Comparison of ENCODE assay signal across 8 mouse cellular contexts in the genomic region with DNA sequence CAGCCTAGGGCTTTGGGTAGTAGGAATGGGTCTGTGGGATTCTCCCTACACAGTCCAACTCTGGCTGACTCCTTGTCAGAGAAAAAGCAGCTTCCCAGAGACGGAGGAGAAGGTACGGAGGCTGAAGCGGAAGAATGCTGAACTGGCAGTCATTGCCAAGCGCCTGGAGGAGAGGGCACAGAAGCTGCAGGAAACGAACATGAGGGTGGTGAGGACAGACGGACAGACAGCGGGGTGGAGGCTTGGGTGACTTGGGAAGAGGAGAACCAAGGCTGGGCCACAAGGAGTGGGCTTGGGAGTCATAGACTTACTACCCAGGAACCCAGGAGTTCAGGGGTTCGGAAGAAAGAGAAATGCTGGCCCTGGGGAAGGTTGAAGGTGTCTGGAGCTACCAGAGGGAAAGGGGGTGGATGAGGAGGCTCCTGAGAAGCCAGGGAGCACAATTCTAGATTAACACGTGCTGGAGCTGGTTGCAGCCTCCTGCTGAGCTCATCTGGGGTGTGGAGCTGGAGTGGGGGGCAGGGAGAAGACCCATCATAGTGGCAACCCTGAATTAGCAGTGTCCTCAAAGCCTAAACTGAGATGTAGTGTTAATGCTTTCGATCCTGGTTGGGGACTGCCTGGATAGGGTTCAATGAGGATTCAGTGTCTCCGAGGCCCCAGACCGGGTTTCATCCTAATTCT. TPM values are rescaled to one million over a fixed set of nuclear protein-coding genes. Genes with fewer than 3 reads are reported as not detected.
A peak's percentile ranks its signal among the peaks of the same experiment; 100 is the strongest.
DNase-seq lines count a peak whose midpoint lies in the region; ATAC-seq and TF ChIP-seq lines count a peak whose summit lies in the region.

No protein-coding gene starts in this region.

- H3K9ac ChIP-seq in embryonic facial prominence, embryonic 14.5 days (ENCODE audit: low read depth, low read length) = no peak overlapping the region; the same call in 1 of the 2 replicates
- peak overlapping the region; percentile 66 for H3K9ac ChIP-seq in neural tube, embryonic 14.5 days (replicated peaks; ENCODE audit: low read depth, low read length)

- peak overlapping the region; percentile 98 for H3K27ac ChIP-seq in layer of hippocampus, adult 2 months
- no peak overlapping the region for H3K27ac ChIP-seq in embryonic facial prominence, embryonic 14.5 days (replicated peaks; ENCODE audit: low read depth, low read length)
- peak overlapping the region; percentile 69 for H3K27ac ChIP-seq in neural tube, embryonic 14.5 days (ENCODE audit: low read depth, low read length)

- no peaks in the 10 kb centered on the region for H3K9me3 ChIP-seq in embryonic facial prominence, embryonic 14.5 days (ENCODE audit: control insufficient read depth, low read length)
- no peaks in the 10 kb centered on the region for H3K9me3 ChIP-seq in neural tube, embryonic 14.5 days (ENCODE audit: control insufficient read depth, low read length)

- H3K4me1 ChIP-seq in embryonic facial prominence, embryonic 14.5 days (ENCODE audit: control insufficient read depth, insufficient read depth, low read length) = peaks cover 7% of the 10 kb centered on the region
- peaks cover 32% of the 10 kb centered on the region; the same call in 1 of the 2 replicates for H3K4me1 ChIP-seq in neural tube, embryonic 14.5 days (ENCODE audit: control insufficient read depth, insufficient read depth, low read length)

- DNase-seq in layer of hippocampus, adult 2 months (ENCODE audit: low spot score in 2 of 2) = no peak
- no peak for DNase-seq in layer of hippocampus, postnatal 14 days (ENCODE audit: low spot score in 2 of 2)
- DNase-seq in embryonic facial prominence, embryonic 14.5 days (ENCODE audit: low spot score) = no peak
- DNase-seq in left cerebral cortex, postnatal 25 days (ENCODE audit: low spot score in 2 of 2) = peak; percentile 50 to 53
- no peak for DNase-seq in ovary, postnatal 10 days (ENCODE audit: low spot score)
- DNase-seq in urinary bladder, adult 2 months (ENCODE audit: low spot score) = no peak

- TF ChIP-seq CTCF in layer of hippocampus, adult 2 months (conservative IDR thresholded peaks at IDR 0.05) = no peak

- WGBS in embryonic facial prominence, embryonic 14.5 days = 39% methylated on average over 12 of the region's 12 CpGs
- 38% methylated on average over 12 of the region's 12 CpGs for WGBS in neural tube, embryonic 14.5 days

- peaks cover 79% of the 10 kb centered on the region for H3K27me3 ChIP-seq in embryonic facial prominence, embryonic 14.5 days (replicated peaks; ENCODE audit: control insufficient read depth, insufficient read depth, low read length)
- H3K27me3 ChIP-seq in neural tube, embryonic 14.5 days (ENCODE audit: control insufficient read depth, insufficient read depth, low read length) = peaks cover 6% of the 10 kb centered on the region; the same call in 1 of the 2 replicates

- peak overlapping the region; percentile 92; the same call in 1 of the 2 replicates for H3K4me2 ChIP-seq in embryonic facial prominence, embryonic 14.5 days (ENCODE audit: low read depth, low read length)
- peak overlapping the region; percentile 94 for H3K4me2 ChIP-seq in neural tube, embryonic 14.5 days (ENCODE audit: low read depth, low read length)

- H3K4me3 ChIP-seq in layer of hippocampus, adult 2 months = peak overlapping the region; percentile 67
- H3K4me3 ChIP-seq in embryonic facial prominence, embryonic 14.5 days (ENCODE audit: low read depth, low read length) = peak overlapping the region; percentile 48; the same call in 1 of the 2 replicates
- peak overlapping the region; percentile 69 for H3K4me3 ChIP-seq in neural tube, embryonic 14.5 days (ENCODE audit: low read depth, low read length)

- intact Hi-C loops in left cerebral cortex, postnatal 25 days (cut with DNase I) = loop anchor here (2.0 to 5.0 kb wide), 3 partner anchors 26 to 166 kb away; partner anchors contain the start of genes Rnf43 and Supt4a

- H3K36me3 ChIP-seq in embryonic facial prominence, embryonic 14.5 days (ENCODE audit: control insufficient read depth, insufficient read depth, low read length) = no peaks in the 10 kb centered on the region
- H3K36me3 ChIP-seq in neural tube, embryonic 14.5 days (ENCODE audit: control insufficient read depth, insufficient read depth, low read length) = no peaks in the 10 kb centered on the region

- no peak for ATAC-seq in embryonic facial prominence, embryonic 14.5 days (ENCODE audit: low read depth)
- no peak for ATAC-seq in neural tube, embryonic 14.5 days (ENCODE audit: low read depth)
- no peak for ATAC-seq in megakaryocyte progenitor cell, adult 5-6 weeks (replicated peaks; ENCODE audit: poor library complexity)

RNA-seq across cellular contexts. Expression of gene Tspoap1, which starts 2.5 kb away (rescaled TPM):
- 100 to 1,000 TPM; 155 to 175 TPM for total RNA-seq in layer of hippocampus, adult 2 months (2021)
- 100 to 1,000 TPM; 144 to 163 TPM for total RNA-seq in layer of hippocampus, postnatal 14 days (2021)
- polyA plus RNA-seq in embryonic facial prominence, embryonic 14.5 days (2014; fragmentation: Nextera tagmentation; extraction: Ambion mirVana) = 1.9 and 2.2 TPM in 2 replicates
- total RNA-seq in left cerebral cortex, postnatal 25 days (2021) = 100 to 1,000 TPM; 165 to 189 TPM
- polyA plus RNA-seq in neural tube, embryonic 14.5 days (2014; fragmentation: Nextera tagmentation; extraction: Ambion mirVana) = 47.8 and 55.2 TPM in 2 replicates
- total RNA-seq in megakaryocyte progenitor cell, adult 5-6 weeks (2015) = 34.1 and 38.5 TPM in 2 replicates
- 47.0 and 66.4 TPM in 2 replicates for total RNA-seq in megakaryocyte progenitor cell, adult 5-6 weeks (2017)
- polyA plus RNA-seq in urinary bladder, adult 2 months (2012; rRNA removed) = 9.7 and 11.4 TPM in 2 replicates

RNA-seq across cellular contexts. Expression of gene Supt4a, which starts 25.5 kb away (rescaled TPM):
- 10 to 100 TPM; 72.1 to 72.8 TPM for total RNA-seq in layer of hippocampus, adult 2 months (2021)
- total RNA-seq in layer of hippocampus, postnatal 14 days (2021) = 10 to 100 TPM; 60.6 to 63.4 TPM
- 146 and 153 TPM in 2 replicates for polyA plus RNA-seq in embryonic facial prominence, embryonic 14.5 days (2014; fragmentation: Nextera tagmentation; extraction: Ambion mirVana)
- 10 to 100 TPM; 69.9 to 86.3 TPM for total RNA-seq in left cerebral cortex, postnatal 25 days (2021)
- 137 and 139 TPM in 2 replicates for polyA plus RNA-seq in neural tube, embryonic 14.5 days (2014; fragmentation: Nextera tagmentation; extraction: Ambion mirVana)
- total RNA-seq in megakaryocyte progenitor cell, adult 5-6 weeks (2015) = 147 and 161 TPM in 2 replicates
- total RNA-seq in megakaryocyte progenitor cell, adult 5-6 weeks (2017) = 52.8 and 63.7 TPM in 2 replicates
- 94.2 and 98.4 TPM in 2 replicates for polyA plus RNA-seq in urinary bladder, adult 2 months (2012; rRNA removed)

RNA-seq across cellular contexts. Expression of gene Mpo, which starts 30.5 kb away (rescaled TPM):
- total RNA-seq in layer of hippocampus, adult 2 months (2021) = not detected
- total RNA-seq in layer of hippocampus, postnatal 14 days (2021) = under 1 TPM; 0.14 to 0.52 TPM
- 0.77 and 2.7 TPM in 2 replicates for polyA plus RNA-seq in embryonic facial prominence, embryonic 14.5 days (2014; fragmentation: Nextera tagmentation; extraction: Ambion mirVana)
- total RNA-seq in left cerebral cortex, postnatal 25 days (2021) = not detected
- 0.31 and 2.2 TPM in 2 replicates for polyA plus RNA-seq in neural tube, embryonic 14.5 days (2014; fragmentation: Nextera tagmentation; extraction: Ambion mirVana)
- 13,257 and 15,415 TPM in 2 replicates for total RNA-seq in megakaryocyte progenitor cell, adult 5-6 weeks (2015)
- 8,081 and 8,928 TPM in 2 replicates for total RNA-seq in megakaryocyte progenitor cell, adult 5-6 weeks (2017)
- 0.46 and 1.1 TPM in 2 replicates for polyA plus RNA-seq in urinary bladder, adult 2 months (2012; rRNA removed)

Comparison
In these comparisons a context has a peak if more than half of its experiments do, and no peak if none do; other contexts are left out.
1. DNase-seq: peak in left cerebral cortex, postnatal 25 days (2 of 2); none in layer of hippocampus, adult 2 months (0 of 2), layer of hippocampus, postnatal 14 days (0 of 2), embryonic facial prominence, embryonic 14.5 days (single experiment), ovary, postnatal 10 days (single experiment) and urinary bladder, adult 2 months (single experiment).
2. RNA of gene Mpo, which starts 30.5 kb away (total RNA-seq): 8,081 to 15,415 TPM in megakaryocyte progenitor cell, adult 5-6 weeks; 0.14 to 0.52 TPM in layer of hippocampus, postnatal 14 days, not detected in layer of hippocampus, adult 2 months and not detected in left cerebral cortex, postnatal 25 days; every median in the first group is over 1,000 times any median in the second.
3. Peak in every context shown above with its lines, with median percentiles within 50 percentile points of each other: H3K4me3 ChIP-seq.